Mouse (Mus musculus) limb, embryonic 13.5 days (tissue): ENCODE data around the gene Lhfp. TPM values are rescaled to one million over a fixed set of nuclear protein-coding genes. Genes with fewer than 3 reads are reported as not detected.

Experiments used
- ATAC-seq: fragments of 200-750 bp; cut with Nextera tagmentation; 2 replicates; pipeline ENCODE4 v1.8.0; 2017; ENCODE audit warnings: low read depth, moderate number of reproducible peaks, moderate TSS enrichment; ENCODE audit not compliant: low FRiP score
- H3K27ac ChIP-seq: fragments of 300-500 bp; sonication (generic); 2 replicates; pipeline ENCODE4 v1.5.1; 2015; ENCODE audit warnings: inconsistent platforms, mild to moderate bottlenecking, moderate library complexity
- H3K27me3 ChIP-seq: fragments of 300-500 bp; sonication (generic); 2 replicates; pipeline ENCODE4 v1.6.1; 2015; ENCODE audit warnings: mild to moderate bottlenecking, inconsistent platforms
- H3K36me3 ChIP-seq: fragments of 300-500 bp; sonication (generic); 2 replicates; pipeline ENCODE4 v1.6.1; 2015; ENCODE audit warnings: inconsistent platforms, mild to moderate bottlenecking, moderate library complexity
- H3K4me1 ChIP-seq: fragments of 300-500 bp; sonication (generic); 2 replicates; pipeline ENCODE4 v1.6.1; 2015; ENCODE audit warnings: inconsistent platforms
- H3K4me2 ChIP-seq: fragments of 300-500 bp; sonication (generic); replicated peaks from 2 replicates; pipeline ENCODE4 v1.6.1; 2015; ENCODE audit warnings: inconsistent platforms, mild to moderate bottlenecking, moderate library complexity
- H3K4me3 ChIP-seq: fragments of 300-500 bp; sonication (generic); 2 replicates; pipeline ENCODE4 v1.5.1; 2015; ENCODE audit warnings: moderate library complexity, mild to moderate bottlenecking, inconsistent platforms
- H3K9ac ChIP-seq: fragments of 300-500 bp; sonication (generic); 2 replicates; pipeline ENCODE4 v1.6.1; 2015; ENCODE audit warnings: mild to moderate bottlenecking, inconsistent platforms
- H3K9me3 ChIP-seq: fragments of 300-500 bp; sonication (generic); 2 replicates; pipeline ENCODE4 v1.6.1; 2016; ENCODE audit warnings: inconsistent platforms
- WGBS: fragments of 180-500 bp; shearing (Covaris S2); methylation state at CpG from one replicate; pipeline ENCODE4 v1.1.7; 2015; 5-methylcytosine and 5-hydroxymethylcytosine counted together
- polyA plus RNA-seq: library from polyadenylated mRNA; unstranded; fragments of >200 nt; fragmentation: Nextera tagmentation; extraction: Ambion mirVana; gene quantifications from 2 replicates; pipeline ENCODE4 v1.2.1, GENCODE M21; 2015

Lhfp gene
- polyA plus RNA-seq, 1 experiment from 2014 or later = 98.0 TPM

DNA sequence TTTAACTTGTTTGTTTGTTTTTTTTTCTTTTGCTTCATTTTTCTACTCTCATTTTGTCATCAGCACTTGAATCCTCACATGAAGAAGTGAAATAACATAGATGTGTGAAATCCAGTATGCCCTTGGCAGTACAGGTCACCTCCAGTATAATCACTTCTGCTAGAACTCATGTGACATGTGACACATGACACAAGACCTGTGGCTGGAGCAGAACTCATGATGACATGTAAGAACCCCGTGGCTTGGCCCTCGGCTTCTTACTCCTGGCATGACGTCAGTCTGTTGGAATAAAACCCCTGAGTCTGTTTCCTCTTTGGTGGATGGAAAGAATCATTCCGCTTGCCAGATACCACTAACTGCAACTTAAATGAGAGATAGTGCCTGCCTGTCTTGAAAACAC is 14.0 kb upstream of the Lhfp start:
- H3K27ac ChIP-seq = no peak overlapping the region
- H3K9me3 ChIP-seq = no peaks in the 10 kb centered on the region
- no peaks in the 10 kb centered on the region for H3K36me3 ChIP-seq
- H3K27me3 ChIP-seq = peaks cover 4% of the 10 kb centered on the region; the same call in 1 of the 2 replicates
- no peak overlapping the region for H3K4me2 ChIP-seq
- no peak overlapping the region for H3K4me3 ChIP-seq
- H3K4me1 ChIP-seq = no peaks in the 10 kb centered on the region
- 78% methylated on average over 4 of the region's 4 CpGs for WGBS
- H3K9ac ChIP-seq = no peak overlapping the region
- no peak for ATAC-seq

DNA sequence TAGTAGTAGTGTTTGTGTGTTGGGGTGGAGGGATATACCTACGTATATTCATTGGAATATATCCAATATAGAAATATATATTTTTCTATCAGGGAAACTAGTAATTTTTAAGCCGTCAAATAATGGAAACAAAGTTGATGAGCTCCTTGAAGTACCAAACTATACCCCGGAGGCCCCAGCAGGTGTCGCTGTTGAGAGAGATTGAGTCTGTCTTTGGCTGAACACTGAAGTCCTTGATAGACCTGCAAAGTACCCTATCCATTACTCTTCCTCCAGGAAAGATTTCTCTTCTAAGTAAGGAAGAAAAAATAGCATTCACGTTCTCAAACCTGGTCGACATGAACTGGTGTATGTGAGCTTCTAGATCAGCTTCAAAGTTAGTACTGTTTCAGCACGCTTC is 12.3 kb upstream of the Lhfp start:
- H3K27me3 ChIP-seq = peaks cover 10% of the 10 kb centered on the region; the same call in 1 of the 2 replicates
- H3K27ac ChIP-seq = no peak overlapping the region
- no peak overlapping the region for H3K4me2 ChIP-seq
- 17% methylated on average over 7 of the region's 7 CpGs for WGBS
- no peak for ATAC-seq
- H3K36me3 ChIP-seq = no peaks in the 10 kb centered on the region
- H3K4me3 ChIP-seq = no peak overlapping the region
- no peak overlapping the region for H3K9ac ChIP-seq
- peaks cover 2% of the 10 kb centered on the region; the same call in 1 of the 2 replicates for H3K4me1 ChIP-seq
- no peaks in the 10 kb centered on the region for H3K9me3 ChIP-seq

DNA sequence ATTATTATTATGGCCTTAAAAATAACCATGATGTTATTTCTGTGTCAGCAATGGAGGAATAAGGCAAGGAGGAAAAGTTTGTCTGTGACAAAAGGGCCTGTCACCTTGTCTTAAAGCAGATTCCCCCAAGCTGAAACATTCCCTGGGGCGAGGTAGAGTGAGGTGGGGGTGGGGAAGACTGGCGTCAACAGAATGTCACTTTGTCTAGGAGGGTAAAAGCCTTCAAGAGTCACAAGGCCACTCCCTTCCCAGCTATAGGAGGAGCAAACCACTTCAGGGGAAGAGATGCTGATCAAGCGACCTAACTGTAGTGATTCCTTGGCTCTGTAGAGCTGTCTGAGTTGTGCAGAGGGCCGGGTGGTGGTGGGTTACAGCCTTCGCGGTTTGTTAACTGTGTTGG is 9.7 kb upstream of the Lhfp start:
- Histone ChIP-seq H3K27ac (no peak overlapping the region), H3K36me3 (no peaks in the 10 kb centered on the region), H3K4me1 (peaks cover 9% of the 10 kb centered on the region; the same call in 1 of the 2 replicates), H3K9ac (no peak overlapping the region), H3K27me3 (peaks cover 10% of the 10 kb centered on the region; the same call in 1 of the 2 replicates), H3K4me2 (no peak overlapping the region), H3K4me3 (no peak overlapping the region), H3K9me3 (no peaks in the 10 kb centered on the region)
- 45% methylated on average over 6 of the region's 6 CpGs for WGBS
- no peak for ATAC-seq

DNA sequence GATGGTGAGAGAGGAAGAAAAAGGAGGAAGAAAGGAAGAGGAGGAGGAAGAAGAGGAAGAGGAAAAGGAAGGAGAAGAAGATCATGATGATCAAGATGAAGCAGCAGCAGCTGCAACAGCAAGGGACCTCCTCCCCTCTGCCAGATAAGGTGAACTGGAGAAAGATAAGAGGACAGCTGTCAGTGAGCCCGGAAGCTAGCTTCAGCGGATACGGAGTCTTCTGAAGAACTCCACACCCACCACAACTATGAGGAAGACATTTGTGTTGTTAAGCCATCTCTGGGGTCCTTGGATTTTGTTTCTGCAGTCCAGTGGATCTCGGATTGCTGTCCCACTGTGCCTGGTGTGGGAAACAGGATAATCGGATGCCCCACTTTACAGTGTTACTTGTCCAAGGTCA is 8.9 kb upstream of the Lhfp start:
- Histone ChIP-seq H3K27ac (no peak overlapping the region), H3K9ac (no peak overlapping the region), H3K4me1 (peaks cover 9% of the 10 kb centered on the region; the same call in 1 of the 2 replicates), H3K4me3 (no peak overlapping the region), H3K27me3 (peaks cover 10% of the 10 kb centered on the region; the same call in 1 of the 2 replicates), H3K4me2 (no peak overlapping the region), H3K36me3 (no peaks in the 10 kb centered on the region), H3K9me3 (no peaks in the 10 kb centered on the region)
- WGBS = 64% methylated on average over 5 of the region's 5 CpGs
- ATAC-seq = no peak

DNA sequence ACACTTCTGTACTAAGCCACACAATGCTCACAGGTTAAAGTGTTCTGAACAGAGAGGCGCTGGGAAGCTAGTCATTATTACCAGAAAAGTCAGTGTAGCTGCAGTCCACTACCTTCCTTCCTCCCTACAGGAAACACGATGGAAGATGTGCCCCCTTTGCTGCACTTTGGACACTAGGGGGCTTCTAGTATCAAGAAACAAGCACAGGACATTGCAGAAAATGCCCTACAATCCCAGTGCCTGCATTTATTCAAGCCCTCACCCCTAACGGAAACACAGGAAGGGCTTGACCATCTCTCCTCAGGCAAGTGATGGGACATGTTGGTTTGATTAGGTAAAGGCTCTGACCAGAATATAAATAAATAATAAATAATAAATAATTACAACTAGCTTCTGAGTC is 7.9 kb upstream of the Lhfp start:
- WGBS = 19% methylated on average over 3 of the region's 3 CpGs
- H3K27me3 ChIP-seq = peaks cover 10% of the 10 kb centered on the region; the same call in 1 of the 2 replicates
- no peak overlapping the region for H3K9ac ChIP-seq
- H3K4me3 ChIP-seq = no peak overlapping the region
- no peak overlapping the region for H3K4me2 ChIP-seq
- no peaks in the 10 kb centered on the region for H3K9me3 ChIP-seq
- H3K36me3 ChIP-seq = no peaks in the 10 kb centered on the region
- no peak for ATAC-seq
- H3K4me1 ChIP-seq = peaks cover 9% of the 10 kb centered on the region; the same call in 1 of the 2 replicates
- H3K27ac ChIP-seq = no peak overlapping the region

DNA sequence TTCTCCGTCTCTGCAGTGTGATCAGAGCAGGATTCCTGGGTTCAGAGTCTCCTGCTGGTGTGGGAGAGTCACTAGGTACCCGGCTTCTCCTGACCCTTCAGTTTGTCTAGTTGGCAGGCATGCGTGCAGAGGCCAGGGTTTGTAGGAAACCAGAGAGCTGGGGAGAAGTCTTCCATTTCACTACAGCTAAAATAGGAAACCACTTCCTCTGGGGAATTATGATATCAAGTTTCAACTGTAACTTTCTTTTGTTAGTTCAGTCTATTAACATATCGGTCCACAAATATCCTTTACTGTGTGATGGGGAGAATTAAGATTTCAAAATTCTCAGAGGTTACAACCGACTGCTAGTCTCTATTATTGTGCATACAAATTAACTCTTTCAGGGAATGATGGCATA is 5.3 kb upstream of the Lhfp start:
- H3K4me2 ChIP-seq = no peak overlapping the region
- no peak overlapping the region for H3K9ac ChIP-seq
- H3K9me3 ChIP-seq = no peaks in the 10 kb centered on the region
- H3K27ac ChIP-seq = no peak overlapping the region
- H3K36me3 ChIP-seq = no peaks in the 10 kb centered on the region
- 51% methylated on average over 5 of the region's 5 CpGs for WGBS
- H3K27me3 ChIP-seq = peaks cover 10% of the 10 kb centered on the region; the same call in 1 of the 2 replicates
- H3K4me1 ChIP-seq = peaks cover 22% of the 10 kb centered on the region
- ATAC-seq = no peak
- no peak overlapping the region for H3K4me3 ChIP-seq

DNA sequence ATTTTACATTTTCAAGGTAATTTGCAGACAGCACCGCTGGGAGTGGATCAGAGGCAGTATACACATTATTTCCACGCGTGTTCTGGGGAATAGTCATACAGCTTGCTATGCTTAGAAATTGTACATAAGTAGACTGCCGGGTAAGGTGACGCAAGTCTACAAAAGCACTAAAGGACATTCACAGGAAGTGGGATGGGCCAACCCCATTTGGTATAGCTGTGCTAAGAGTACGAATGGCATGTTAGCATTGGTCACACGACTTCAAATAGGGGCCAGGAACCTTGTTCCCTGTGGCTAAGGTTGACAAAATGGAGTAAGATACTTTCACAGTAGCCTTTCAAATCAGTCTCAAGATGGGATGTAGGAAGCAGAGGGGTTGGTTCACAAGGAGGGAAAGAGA is 4.4 kb upstream of the Lhfp start:
- H3K9ac ChIP-seq = no peak overlapping the region
- no peak for ATAC-seq
- H3K27ac ChIP-seq = no peak overlapping the region
- peaks cover 23% of the 10 kb centered on the region for H3K4me1 ChIP-seq
- no peaks in the 10 kb centered on the region for H3K36me3 ChIP-seq
- no peaks in the 10 kb centered on the region for H3K9me3 ChIP-seq
- no peak overlapping the region for H3K4me3 ChIP-seq
- H3K27me3 ChIP-seq = peaks cover 9% of the 10 kb centered on the region; the same call in 1 of the 2 replicates
- H3K4me2 ChIP-seq = no peak overlapping the region
- 87% methylated on average over 7 of the region's 7 CpGs for WGBS

DNA sequence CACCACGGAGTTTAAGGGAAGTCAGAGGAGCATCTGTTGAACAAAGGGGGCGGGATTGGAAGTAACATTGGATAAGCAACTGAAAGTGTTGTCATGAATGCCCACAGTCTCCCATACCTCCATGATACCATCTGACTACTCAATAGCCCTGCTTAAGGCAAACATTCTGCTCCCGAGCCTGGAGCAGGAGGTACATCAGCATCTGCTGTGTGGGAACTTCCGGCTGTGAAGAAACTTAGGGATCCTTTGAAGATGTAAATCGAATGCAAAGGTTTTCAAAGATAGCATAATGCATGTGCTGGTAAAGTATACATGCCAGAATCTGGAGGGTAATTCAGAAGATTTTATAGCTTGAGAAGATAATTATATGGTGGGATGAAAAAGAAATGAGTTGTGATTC is 2.4 kb upstream of the Lhfp start:
- H3K4me1 ChIP-seq = peaks cover 41% of the 10 kb centered on the region
- no peak overlapping the region for H3K4me3 ChIP-seq
- H3K9ac ChIP-seq = no peak overlapping the region
- 66% methylated on average over 5 of the region's 5 CpGs for WGBS
- no peak overlapping the region for H3K4me2 ChIP-seq
- H3K27me3 ChIP-seq = peaks cover 5% of the 10 kb centered on the region; the same call in 1 of the 2 replicates
- no peak for ATAC-seq
- H3K27ac ChIP-seq = no peak overlapping the region
- no peaks in the 10 kb centered on the region for H3K36me3 ChIP-seq
- no peaks in the 10 kb centered on the region for H3K9me3 ChIP-seq

DNA sequence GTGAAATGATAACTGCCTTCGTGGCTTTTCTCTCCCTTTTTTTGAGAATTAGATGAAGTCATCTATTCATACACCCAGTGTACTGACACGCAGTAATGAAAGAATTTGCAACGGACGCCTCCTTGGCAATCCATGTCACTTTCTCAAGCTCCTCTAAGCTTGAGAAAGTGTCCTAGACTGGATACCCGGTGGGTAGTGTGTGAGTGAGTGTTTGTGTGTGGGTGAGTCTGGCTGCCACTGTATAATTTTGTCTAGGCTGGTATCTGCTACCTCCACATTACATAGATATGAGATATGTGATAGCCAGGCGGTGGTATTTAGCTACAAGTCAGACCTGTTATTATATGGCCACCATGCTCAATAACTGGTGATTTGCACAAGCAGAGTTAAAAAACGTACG is 1.6 kb upstream of the Lhfp start:
- no peaks in the 10 kb centered on the region for H3K9me3 ChIP-seq
- H3K9ac ChIP-seq = no peak overlapping the region
- H3K36me3 ChIP-seq = no peaks in the 10 kb centered on the region
- no peak overlapping the region for H3K4me2 ChIP-seq
- H3K27me3 ChIP-seq = peaks cover 5% of the 10 kb centered on the region; the same call in 1 of the 2 replicates
- H3K27ac ChIP-seq = no peak overlapping the region
- 82% methylated on average over 8 of the region's 8 CpGs for WGBS
- H3K4me3 ChIP-seq = no peak overlapping the region
- no peak for ATAC-seq
- H3K4me1 ChIP-seq = peaks cover 42% of the 10 kb centered on the region

DNA sequence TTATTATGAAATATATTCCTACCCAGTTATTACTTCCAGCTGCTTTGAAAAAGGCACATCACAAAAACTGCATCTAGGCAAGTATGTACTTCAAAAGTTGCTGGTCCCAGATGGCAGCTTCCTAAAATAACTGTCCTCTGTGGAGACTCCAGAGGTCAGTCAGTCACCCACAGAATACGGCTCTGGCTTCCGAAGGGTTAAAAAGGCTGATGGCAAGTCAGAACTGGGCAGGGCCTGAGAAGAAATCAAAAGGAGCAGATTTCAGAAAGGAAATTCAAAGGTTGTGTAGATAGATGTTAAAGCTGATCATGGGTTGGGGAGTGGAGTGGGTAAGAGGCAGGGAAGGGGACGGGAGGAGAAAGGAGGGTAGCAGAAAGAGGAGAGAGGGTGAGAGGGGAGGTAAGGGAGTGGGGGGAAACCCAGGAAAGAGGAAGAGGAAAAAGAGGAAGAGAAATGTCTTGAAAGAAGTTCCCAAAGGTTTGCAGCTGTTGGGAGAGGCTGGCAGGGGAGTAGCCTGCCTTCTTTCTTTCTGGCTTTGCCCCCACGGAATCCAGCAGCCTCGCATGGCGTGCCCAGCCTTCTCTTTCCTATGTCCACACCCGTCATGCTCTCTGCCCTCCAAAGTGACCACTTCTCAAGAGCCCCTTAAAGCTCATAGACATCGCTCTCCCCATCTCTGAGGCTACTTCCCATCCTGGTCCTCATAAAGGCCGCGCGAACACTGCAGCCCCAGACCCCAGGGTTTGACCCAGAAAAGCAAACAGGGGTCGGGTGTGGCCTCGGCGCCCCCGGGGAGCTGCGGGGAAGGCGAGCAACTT is 526 bp upstream of the Lhfp start:
- Histone ChIP-seq H3K27me3 (peaks cover 5% of the 10 kb centered on the region; the same call in 1 of the 2 replicates), H3K4me2 (peak overlapping the region; percentile 85), H3K4me3 (peak overlapping the region; percentile 77), H3K27ac (peak overlapping the region; percentile 87; the same call in 1 of the 2 replicates), H3K4me1 (peaks cover 50% of the 10 kb centered on the region), H3K9me3 (no peaks in the 10 kb centered on the region), H3K36me3 (no peaks in the 10 kb centered on the region), H3K9ac (peak overlapping the region; percentile 88)
- ATAC-seq = peak; percentile 41
- WGBS = 5% methylated on average over 17 of the region's 17 CpGs

DNA sequence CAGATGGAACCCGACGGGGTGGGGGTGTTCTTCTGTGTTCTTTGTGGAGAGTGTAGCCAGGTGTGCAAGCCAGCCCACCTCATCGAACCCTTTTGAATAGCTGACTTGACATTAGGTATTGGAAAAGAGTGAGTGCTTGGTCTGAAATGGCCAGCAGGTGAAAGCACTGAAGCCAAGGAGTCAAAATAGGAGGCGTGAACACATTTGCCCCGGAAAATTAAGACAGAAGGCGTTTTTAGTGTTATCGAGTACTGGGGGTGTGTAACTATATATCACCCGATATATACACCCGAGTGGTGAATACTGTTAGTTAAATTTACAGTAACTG is 876 bp downstream of the Lhfp start:
- no peak for ATAC-seq
- Histone ChIP-seq H3K4me1 (peaks cover 55% of the 10 kb centered on the region), H3K9ac (peak overlapping the region; percentile 88), H3K27ac (peak overlapping the region; percentile 87; the same call in 1 of the 2 replicates), H3K4me2 (peak overlapping the region; percentile 85), H3K27me3 (peaks cover 5% of the 10 kb centered on the region; the same call in 1 of the 2 replicates), H3K9me3 (no peaks in the 10 kb centered on the region), H3K36me3 (no peaks in the 10 kb centered on the region), H3K4me3 (peak overlapping the region; percentile 77)
- WGBS = 16% methylated on average over 9 of the region's 9 CpGs

DNA sequence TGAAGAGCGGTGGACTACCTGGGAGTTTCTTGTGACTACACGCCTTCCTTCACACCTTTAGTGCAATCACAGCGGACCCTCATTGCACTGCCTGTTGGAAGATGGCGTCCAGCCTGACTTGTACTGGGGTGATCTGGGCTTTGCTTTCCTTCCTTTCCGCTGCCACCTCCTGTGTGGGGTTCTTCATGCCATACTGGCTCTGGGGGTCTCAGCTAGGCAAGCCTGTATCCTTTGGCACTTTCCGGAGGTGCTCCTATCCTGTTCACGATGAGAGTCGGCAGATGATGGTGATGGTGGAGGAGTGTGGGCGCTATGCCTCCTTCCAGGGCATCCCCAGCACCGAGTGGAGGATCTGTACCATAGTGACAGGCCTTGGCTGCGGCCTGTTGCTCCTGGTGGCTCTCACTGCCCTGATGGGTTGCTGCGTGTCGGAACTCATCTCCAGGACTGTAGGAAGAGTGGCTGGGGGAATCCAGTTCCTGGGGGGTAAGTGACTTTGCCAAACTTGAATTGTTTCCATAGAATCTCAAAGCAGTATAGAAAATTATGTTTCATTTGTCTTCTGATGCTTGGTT is 2.0 kb downstream of the Lhfp start:
- peak overlapping the region; percentile 85 for H3K4me2 ChIP-seq
- peaks cover 5% of the 10 kb centered on the region; the same call in 1 of the 2 replicates for H3K27me3 ChIP-seq
- H3K9me3 ChIP-seq = no peaks in the 10 kb centered on the region
- H3K36me3 ChIP-seq = 0 out of 2 replicates have a peak, but pooled peaks cover 3% of the 10 kb centered on the region
- peaks cover 55% of the 10 kb centered on the region for H3K4me1 ChIP-seq
- H3K4me3 ChIP-seq = peak overlapping the region; percentile 77
- 87% methylated on average over 13 of the region's 13 CpGs for WGBS
- H3K27ac ChIP-seq = no peak overlapping the region
- 0 out of 2 replicates have a peak overlapping the region, but pooled peaks have one; percentile 35 for H3K9ac ChIP-seq
- no peak for ATAC-seq
